Mouse (Mus musculus) midbrain, embryonic 15.5 days (tissue): ENCODE data around the gene Idh1. TPM values are rescaled to one million over a fixed set of nuclear protein-coding genes. Genes with fewer than 3 reads are reported as not detected.

Experiments used
- ATAC-seq: fragments of 200-750 bp; cut with Nextera tagmentation; replicated peaks from 2 replicates; pipeline ENCODE4 v1.8.0; 2017; ENCODE audit warnings: moderate TSS enrichment
- H3K27ac ChIP-seq: fragments of 300-500 bp; sonication (generic); 2 replicates; pipeline ENCODE4 v1.5.1; 2015; ENCODE audit warnings: mild to moderate bottlenecking, inconsistent platforms
- H3K27me3 ChIP-seq: fragments of 300-500 bp; sonication (generic); replicated peaks from 2 replicates; pipeline ENCODE4 v1.6.1; 2015; ENCODE audit warnings: inconsistent platforms
- H3K36me3 ChIP-seq: fragments of 300-500 bp; sonication (generic); replicated peaks from 2 replicates; pipeline ENCODE4 v1.6.1; 2015; ENCODE audit warnings: inconsistent platforms
- H3K4me1 ChIP-seq: fragments of 300-500 bp; sonication (generic); 2 replicates; pipeline ENCODE4 v1.6.1; 2015; ENCODE audit warnings: inconsistent platforms
- H3K4me2 ChIP-seq: fragments of 300-500 bp; sonication (generic); 2 replicates; pipeline ENCODE4 v1.6.1; 2015; ENCODE audit warnings: inconsistent platforms, mild to moderate bottlenecking, moderate library complexity
- H3K4me3 ChIP-seq: fragments of 300-500 bp; sonication (generic); 2 replicates; pipeline ENCODE4 v1.5.1; 2015; ENCODE audit warnings: mild to moderate bottlenecking, inconsistent platforms
- H3K9ac ChIP-seq: fragments of 300-500 bp; sonication (generic); 2 replicates; pipeline ENCODE4 v1.6.1; 2015; ENCODE audit warnings: mild to moderate bottlenecking, inconsistent platforms
- H3K9me3 ChIP-seq: fragments of 300-500 bp; sonication (generic); 2 replicates; pipeline ENCODE4 v1.6.1; 2016; ENCODE audit warnings: inconsistent platforms
- WGBS: fragments of 180-500 bp; shearing (Covaris S2); methylation state at CpG from one replicate; pipeline ENCODE4 v1.1.7; 2015; ENCODE audit warnings: mixed read lengths; 5-methylcytosine and 5-hydroxymethylcytosine counted together
- polyA plus RNA-seq: library from polyadenylated mRNA; unstranded; fragments of >200 nt; fragmentation: Nextera tagmentation; extraction: Ambion mirVana; gene quantifications from 2 replicates; pipeline ENCODE4 v1.2.1, GENCODE M21; 2015

Gene Idh1
- polyA plus RNA-seq, 1 experiment from 2014 or later: 529 TPM

GRCm38 (mm10) chr1:65171579-65171978 is 14.7 kb downstream of the Idh1 start:
- Histone ChIP-seq H3K4me3 (no peak overlapping the region), H3K4me2 (no peak overlapping the region), H3K27ac (no peak overlapping the region), H3K9ac (no peak overlapping the region; the same call in 1 of the 2 replicates), H3K27me3 (no peaks in the 10 kb centered on the region), H3K36me3 (peaks cover 25% of the 10 kb centered on the region), H3K9me3 (no peaks in the 10 kb centered on the region), H3K4me1 (peaks cover 30% of the 10 kb centered on the region)
- ATAC-seq: no peak
- 54% methylated on average over 4 of the region's 4 CpGs for WGBS

GRCm38 (mm10) chr1:65169947-65170346 is 16.4 kb downstream of the Idh1 start:
- ATAC-seq: no peak
- H3K4me3 ChIP-seq: no peak overlapping the region
- no peaks in the 10 kb centered on the region for H3K27me3 ChIP-seq
- H3K36me3 ChIP-seq: peaks cover 37% of the 10 kb centered on the region
- no peak overlapping the region for H3K4me2 ChIP-seq
- H3K9me3 ChIP-seq: no peaks in the 10 kb centered on the region
- H3K9ac ChIP-seq: no peak overlapping the region
- no peak overlapping the region for H3K27ac ChIP-seq
- 89% methylated on average over 5 of the region's 5 CpGs for WGBS
- peaks cover 18% of the 10 kb centered on the region for H3K4me1 ChIP-seq

GRCm38 (mm10) chr1:65169536-65169935 is 16.8 kb downstream of the Idh1 start:
- H3K36me3 ChIP-seq: peaks cover 41% of the 10 kb centered on the region
- H3K4me2 ChIP-seq: no peak overlapping the region
- peaks cover 18% of the 10 kb centered on the region for H3K4me1 ChIP-seq
- H3K27ac ChIP-seq: no peak overlapping the region
- no peak overlapping the region for H3K4me3 ChIP-seq
- 95% methylated on average over 7 of the region's 7 CpGs for WGBS
- no peaks in the 10 kb centered on the region for H3K9me3 ChIP-seq
- no peak for ATAC-seq
- H3K9ac ChIP-seq: no peak overlapping the region
- no peaks in the 10 kb centered on the region for H3K27me3 ChIP-seq

- Histone ChIP-seq H3K27me3 (no peaks in the 10 kb centered on the region), H3K4me1 (peaks cover 8% of the 10 kb centered on the region), H3K27ac (no peak overlapping the region), H3K4me3 (no peak overlapping the region), H3K4me2 (no peak overlapping the region), H3K9me3 (no peaks in the 10 kb centered on the region), H3K36me3 (peaks cover 59% of the 10 kb centered on the region), H3K9ac (no peak overlapping the region)
- no peak for ATAC-seq
- 94% methylated on average over 1 of the region's 1 CpGs for WGBS
Measured at GRCm38 (mm10) chr1:65167496-65167895, 18.8 kb downstream of the Idh1 start.

GRCm38 (mm10) chr1:65162210-65162609 is 24.1 kb downstream of the Idh1 start:
- Histone ChIP-seq H3K4me2 (no peak overlapping the region), H3K9ac (no peak overlapping the region), H3K4me3 (no peak overlapping the region), H3K4me1 (no peaks in the 10 kb centered on the region), H3K27me3 (no peaks in the 10 kb centered on the region), H3K27ac (no peak overlapping the region), H3K36me3 (peaks cover 84% of the 10 kb centered on the region), H3K9me3 (no peaks in the 10 kb centered on the region)
- WGBS: 97% methylated on average over 1 of the region's 1 CpGs
- ATAC-seq: no peak

GRCm38 (mm10) chr1:65156111-65156510 is 30.2 kb downstream of the Idh1 start:
- Histone ChIP-seq H3K9me3 (no peaks in the 10 kb centered on the region), H3K27me3 (no peaks in the 10 kb centered on the region), H3K4me3 (no peak overlapping the region), H3K36me3 (peaks cover 34% of the 10 kb centered on the region), H3K4me1 (no peaks in the 10 kb centered on the region), H3K9ac (no peak overlapping the region), H3K4me2 (no peak overlapping the region), H3K27ac (no peak overlapping the region)
- 93% methylated on average over 5 of the region's 5 CpGs for WGBS
- ATAC-seq: no peak

GRCm38 (mm10) chr1:65154814-65155213 is 31.5 kb downstream of the Idh1 start:
- H3K36me3 ChIP-seq: peaks cover 21% of the 10 kb centered on the region
- no peaks in the 10 kb centered on the region for H3K9me3 ChIP-seq
- H3K27me3 ChIP-seq: no peaks in the 10 kb centered on the region
- H3K4me1 ChIP-seq: no peaks in the 10 kb centered on the region
- no peak overlapping the region for H3K9ac ChIP-seq
- no peak for ATAC-seq
- H3K4me2 ChIP-seq: no peak overlapping the region
- no peak overlapping the region for H3K27ac ChIP-seq
- no peak overlapping the region for H3K4me3 ChIP-seq

- Histone ChIP-seq H3K9me3 (no peaks in the 10 kb centered on the region), H3K27ac (no peak overlapping the region), H3K4me2 (no peak overlapping the region), H3K27me3 (no peaks in the 10 kb centered on the region), H3K4me1 (no peaks in the 10 kb centered on the region), H3K4me3 (no peak overlapping the region), H3K9ac (no peak overlapping the region), H3K36me3 (no peaks in the 10 kb centered on the region)
- WGBS: 82% methylated on average over 3 of the region's 3 CpGs
- ATAC-seq: no peak
Measured at GRCm38 (mm10) chr1:65147971-65148370, 38.3 kb downstream of the Idh1 start.

- 96% methylated on average over 5 of the region's 5 CpGs for WGBS
- Histone ChIP-seq H3K9me3 (no peaks in the 10 kb centered on the region), H3K4me3 (no peak overlapping the region), H3K4me1 (no peaks in the 10 kb centered on the region), H3K27ac (no peak overlapping the region), H3K4me2 (no peak overlapping the region), H3K36me3 (no peaks in the 10 kb centered on the region), H3K9ac (no peak overlapping the region), H3K27me3 (no peaks in the 10 kb centered on the region)
- no peak for ATAC-seq
Measured at GRCm38 (mm10) chr1:65147326-65147725, 39.0 kb downstream of the Idh1 start.

- Histone ChIP-seq H3K36me3 (no peaks in the 10 kb centered on the region), H3K9ac (no peak overlapping the region), H3K27ac (no peak overlapping the region), H3K4me3 (no peak overlapping the region), H3K27me3 (no peaks in the 10 kb centered on the region), H3K4me1 (no peaks in the 10 kb centered on the region), H3K9me3 (no peaks in the 10 kb centered on the region), H3K4me2 (no peak overlapping the region)
- no peak for ATAC-seq
- 70% methylated on average over 2 of the region's 2 CpGs for WGBS
Measured at GRCm38 (mm10) chr1:65146601-65147000, 39.7 kb downstream of the Idh1 start.

GRCm38 (mm10) chr1:65144783-65145182 is 41.5 kb downstream of the Idh1 start:
- no peak for ATAC-seq
- H3K27me3 ChIP-seq: no peaks in the 10 kb centered on the region
- 96% methylated on average over 2 of the region's 2 CpGs for WGBS

GRCm38 (mm10) chr1:65137560-65137959 is 48.7 kb downstream of the Idh1 start:
- ATAC-seq: no peak
- H3K4me3 ChIP-seq: no peak overlapping the region
- no peaks in the 10 kb centered on the region for H3K4me1 ChIP-seq
- H3K4me2 ChIP-seq: no peak overlapping the region
- no peaks in the 10 kb centered on the region for H3K27me3 ChIP-seq
- H3K9me3 ChIP-seq: no peaks in the 10 kb centered on the region
- no peak overlapping the region for H3K9ac ChIP-seq
- H3K27ac ChIP-seq: no peak overlapping the region
- WGBS: 85% methylated on average over 6 of the region's 6 CpGs
- no peaks in the 10 kb centered on the region for H3K36me3 ChIP-seq

More at GRCm38 (mm10) chr1:65144783-65145182, 41.5 kb downstream of the Idh1 start:
- no peak overlapping the region for H3K4me2 ChIP-seq
- H3K9me3 ChIP-seq: no peaks in the 10 kb centered on the region
- no peak overlapping the region for H3K9ac ChIP-seq
- H3K27ac ChIP-seq: no peak overlapping the region
- no peak overlapping the region for H3K4me3 ChIP-seq
- H3K4me1 ChIP-seq: no peaks in the 10 kb centered on the region
- H3K36me3 ChIP-seq: no peaks in the 10 kb centered on the region

- no peak for ATAC-seq
- H3K9ac ChIP-seq: no peak overlapping the region
- H3K27me3 ChIP-seq: no peaks in the 10 kb centered on the region
- no peaks in the 10 kb centered on the region for H3K4me1 ChIP-seq
- no peak overlapping the region for H3K4me3 ChIP-seq
- H3K27ac ChIP-seq: no peak overlapping the region
- no peaks in the 10 kb centered on the region for H3K36me3 ChIP-seq
- 73% methylated on average over 1 of the region's 1 CpGs for WGBS
- no peaks in the 10 kb centered on the region for H3K9me3 ChIP-seq
- no peak overlapping the region for H3K4me2 ChIP-seq
Measured at GRCm38 (mm10) chr1:65132833-65133232, 53.5 kb downstream of the Idh1 start.
